Mouse (Mus musculus): Measurements from ENCODE around the gene B430306N03Rik. TPM values are rescaled to one million over a fixed set of nuclear protein-coding genes. Genes with fewer than 3 reads are reported as not detected.
"Not testable (repeated sequence)": the region's sequence is repeated elsewhere in the genome, so short reads cannot be mapped to it uniquely, and the experiment has no call there.

Gene B430306N03Rik
- polyA plus RNA-seq, 1 experiment from 2014 or later, result 0.49 TPM

DNA sequence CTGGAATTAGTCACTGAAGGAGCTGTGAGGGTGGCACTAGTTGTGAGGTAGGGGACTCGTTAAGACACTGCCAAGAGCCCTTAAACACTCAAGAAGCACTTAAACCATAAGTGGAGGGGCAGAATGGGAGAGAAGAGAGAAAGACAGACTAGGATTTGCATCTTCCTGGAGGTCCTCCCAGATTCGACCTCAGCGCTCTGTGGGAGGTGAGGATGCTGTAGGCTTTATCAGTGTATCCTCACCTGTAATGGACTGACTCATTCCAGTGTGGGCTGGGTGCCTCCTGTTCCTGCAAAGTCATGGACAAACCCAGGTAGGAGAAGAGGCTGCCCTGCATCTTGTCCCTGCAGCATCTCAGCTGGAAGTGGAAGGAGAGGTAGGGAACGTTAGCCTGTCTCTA lies 30.9 kb downstream of the B430306N03Rik start:
- H3K27ac ChIP-seq (ENCODE audit: low read depth, low read length), result no peak overlapping the region
- H3K4me3 ChIP-seq (ENCODE audit: low read length), result no peak overlapping the region
- no peak for ATAC-seq (ENCODE audit: low FRiP score, low TSS enrichment)
- H3K9ac ChIP-seq (ENCODE audit: low read depth, low read length), result no peak overlapping the region
- WGBS, result 57% methylated on average over 4 of the region's 4 CpGs
- no peaks in the 10 kb centered on the region for H3K4me1 ChIP-seq (ENCODE audit: control insufficient read depth, insufficient read depth, low read length)
- H3K27me3 ChIP-seq (ENCODE audit: control insufficient read depth, insufficient read depth, low read length), result no peaks in the 10 kb centered on the region
- no peaks in the 10 kb centered on the region for H3K36me3 ChIP-seq (ENCODE audit: control insufficient read depth, insufficient read depth, low read length)
- no peak overlapping the region for H3K4me2 ChIP-seq (replicated peaks; ENCODE audit: low read depth, low read length)
- H3K9me3 ChIP-seq (ENCODE audit: control insufficient read depth, low read length), result no peaks in the 10 kb centered on the region

DNA sequence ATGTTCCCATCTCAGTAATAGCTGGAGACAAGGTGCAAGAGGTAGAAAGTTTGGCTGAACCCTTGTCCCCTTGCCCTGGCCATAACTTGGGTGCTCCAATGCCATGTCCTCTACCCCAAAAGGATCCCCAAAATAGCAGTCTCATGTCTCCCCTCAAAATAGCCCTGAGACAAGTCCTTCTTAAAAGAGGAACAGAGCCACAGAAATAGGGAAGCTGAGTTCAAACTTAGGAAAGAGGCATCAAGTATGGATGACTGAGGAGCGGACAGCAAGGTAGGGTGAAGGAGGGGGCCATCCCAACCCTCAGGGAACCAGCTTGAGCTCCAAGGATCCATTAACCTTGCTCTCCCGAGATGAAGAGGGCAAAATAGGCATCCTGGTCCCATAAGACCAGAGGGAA lies 31.3 kb downstream of the B430306N03Rik start:
- Histone ChIP-seq H3K9ac (ENCODE audit: low read depth, low read length) (no peak overlapping the region), H3K27ac (ENCODE audit: low read depth, low read length) (no peak overlapping the region), H3K4me2 (replicated peaks; ENCODE audit: low read depth, low read length) (no peak overlapping the region), H3K36me3 (ENCODE audit: control insufficient read depth, insufficient read depth, low read length) (no peaks in the 10 kb centered on the region), H3K27me3 (ENCODE audit: control insufficient read depth, insufficient read depth, low read length) (no peaks in the 10 kb centered on the region), H3K4me1 (ENCODE audit: control insufficient read depth, insufficient read depth, low read length) (no peaks in the 10 kb centered on the region), H3K4me3 (ENCODE audit: low read length) (no peak overlapping the region), H3K9me3 (ENCODE audit: control insufficient read depth, low read length) (no peaks in the 10 kb centered on the region)
- 90% methylated on average over 2 of the region's 2 CpGs for WGBS
- no peak for ATAC-seq (ENCODE audit: low FRiP score, low TSS enrichment)

DNA sequence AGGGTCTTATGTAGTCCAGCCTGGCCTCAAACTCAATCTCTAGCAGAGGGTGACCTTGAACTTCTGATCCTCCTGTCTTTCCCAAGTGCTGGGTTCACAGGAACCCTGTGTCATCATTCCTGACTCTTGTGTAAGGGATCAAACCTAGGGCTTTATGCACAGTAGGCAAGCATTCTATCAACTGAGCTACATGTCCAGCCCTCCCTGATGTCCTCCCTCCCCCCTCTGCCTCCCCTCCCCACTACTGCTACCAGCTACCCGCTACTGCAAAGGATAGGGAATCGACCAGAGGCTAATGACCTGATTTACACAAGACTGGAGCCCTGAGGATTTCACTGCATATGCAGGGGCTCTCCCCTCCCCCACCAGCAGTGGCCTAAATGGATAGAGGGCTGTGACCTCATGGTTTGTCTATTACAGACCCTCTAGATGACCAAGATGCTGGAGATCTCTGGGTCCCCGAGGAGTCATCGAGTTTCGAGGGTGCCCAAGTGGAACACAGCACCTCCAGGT lies 34.8 kb downstream of the B430306N03Rik start:
- H3K9me3 ChIP-seq (ENCODE audit: control insufficient read depth, low read length), result no peaks in the 10 kb centered on the region
- H3K36me3 ChIP-seq (ENCODE audit: control insufficient read depth, insufficient read depth, low read length), result no peaks in the 10 kb centered on the region
- no peak overlapping the region for H3K4me2 ChIP-seq (replicated peaks; ENCODE audit: low read depth, low read length)
- H3K4me1 ChIP-seq (ENCODE audit: control insufficient read depth, insufficient read depth, low read length), result no peaks in the 10 kb centered on the region
- H3K4me3 ChIP-seq (ENCODE audit: low read length), result no peak overlapping the region
- H3K27ac ChIP-seq (ENCODE audit: low read depth, low read length), result no peak overlapping the region
- 75% methylated on average over 5 of the region's 5 CpGs for WGBS
- no peak; the same call in 1 of the 2 replicates for ATAC-seq (ENCODE audit: low FRiP score, low TSS enrichment)
- H3K9ac ChIP-seq (ENCODE audit: low read depth, low read length), result no peak overlapping the region
- no peaks in the 10 kb centered on the region for H3K27me3 ChIP-seq (ENCODE audit: control insufficient read depth, insufficient read depth, low read length)

DNA sequence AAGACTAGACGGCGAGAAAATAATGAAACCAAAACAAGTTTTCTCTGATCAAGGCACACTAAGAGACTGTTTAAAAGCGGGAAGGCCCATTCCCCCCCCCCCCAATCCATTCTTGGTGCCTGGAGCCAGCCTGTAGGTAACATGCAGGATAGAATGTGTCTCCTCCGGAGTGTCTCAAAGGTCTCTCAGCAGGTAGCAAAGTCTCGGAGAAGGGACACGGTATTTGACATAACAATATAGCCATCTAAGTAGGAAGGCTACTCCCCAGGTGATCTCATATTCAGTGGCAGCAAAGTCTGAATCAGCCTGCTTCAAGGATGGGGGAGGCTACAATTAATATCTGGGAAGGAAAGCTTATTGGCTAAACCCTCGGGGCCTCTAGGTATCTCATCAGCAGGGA lies 37.0 kb downstream of the B430306N03Rik start:
- 79% methylated on average over 7 of the region's 7 CpGs for WGBS
- not testable (repeated sequence) for H3K27ac ChIP-seq (ENCODE audit: low read depth, low read length); H3K9me3 ChIP-seq (ENCODE audit: control insufficient read depth, low read length); H3K9ac ChIP-seq (ENCODE audit: low read depth, low read length); ATAC-seq (ENCODE audit: low FRiP score, low TSS enrichment); H3K4me1 ChIP-seq (ENCODE audit: control insufficient read depth, insufficient read depth, low read length); H3K4me2 ChIP-seq (replicated peaks; ENCODE audit: low read depth, low read length); H3K27me3 ChIP-seq (ENCODE audit: control insufficient read depth, insufficient read depth, low read length); H3K36me3 ChIP-seq (ENCODE audit: control insufficient read depth, insufficient read depth, low read length); H3K4me3 ChIP-seq (ENCODE audit: low read length)

DNA sequence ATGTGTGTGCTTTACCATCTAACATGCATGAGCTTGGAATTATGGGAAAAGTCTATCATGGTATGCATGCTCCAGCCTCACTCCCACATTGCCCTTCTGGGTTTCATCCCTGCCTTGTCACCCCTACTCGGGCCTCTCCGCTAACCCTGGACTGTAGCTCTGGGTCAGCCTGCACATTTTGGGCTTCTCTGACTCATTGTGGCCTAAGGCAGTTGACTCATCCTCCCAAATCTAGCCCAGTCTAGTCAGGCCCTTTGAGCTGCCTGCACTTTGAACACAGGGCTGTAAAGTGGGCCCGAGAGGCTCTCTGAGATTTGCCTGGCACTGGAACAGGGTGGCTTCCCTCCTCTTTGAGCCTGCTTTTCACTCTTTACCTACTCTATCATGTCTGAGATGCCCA lies 39.9 kb downstream of the B430306N03Rik start:
- Histone ChIP-seq H3K9ac (ENCODE audit: low read depth, low read length) (no peak overlapping the region), H3K9me3 (ENCODE audit: control insufficient read depth, low read length) (no peaks in the 10 kb centered on the region), H3K27me3 (ENCODE audit: control insufficient read depth, insufficient read depth, low read length) (no peaks in the 10 kb centered on the region), H3K27ac (ENCODE audit: low read depth, low read length) (no peak overlapping the region), H3K36me3 (ENCODE audit: control insufficient read depth, insufficient read depth, low read length) (no peaks in the 10 kb centered on the region), H3K4me1 (ENCODE audit: control insufficient read depth, insufficient read depth, low read length) (no peaks in the 10 kb centered on the region), H3K4me2 (replicated peaks; ENCODE audit: low read depth, low read length) (no peak overlapping the region), H3K4me3 (ENCODE audit: low read length) (no peak overlapping the region)
- 76% methylated on average over 3 of the region's 3 CpGs for WGBS
- ATAC-seq (ENCODE audit: low FRiP score, low TSS enrichment), result no peak

DNA sequence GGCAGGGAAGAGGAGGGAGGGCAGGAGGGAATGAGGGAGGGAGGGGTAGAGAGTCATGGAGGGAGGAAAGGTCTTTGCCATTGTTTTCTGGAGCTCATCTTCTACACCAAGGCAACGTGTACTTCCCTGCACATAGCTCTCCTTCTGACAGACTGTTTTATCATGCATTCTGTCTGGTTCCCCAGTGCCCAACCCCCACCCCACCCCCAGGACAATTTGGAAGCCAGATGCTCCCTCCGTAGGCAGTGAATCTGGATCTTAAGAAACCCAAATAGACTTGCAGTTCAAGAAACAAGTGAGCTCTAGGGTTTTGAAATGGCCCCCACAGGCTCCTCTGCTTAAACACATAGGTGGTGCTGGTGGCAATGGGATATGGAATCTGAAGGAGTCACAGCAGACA lies 42.0 kb downstream of the B430306N03Rik start:
- no peaks in the 10 kb centered on the region for H3K4me1 ChIP-seq (ENCODE audit: control insufficient read depth, insufficient read depth, low read length)
- 54% methylated on average over 2 of the region's 2 CpGs for WGBS
- no peaks in the 10 kb centered on the region for H3K27me3 ChIP-seq (ENCODE audit: control insufficient read depth, insufficient read depth, low read length)
- H3K9ac ChIP-seq (ENCODE audit: low read depth, low read length), result no peak overlapping the region
- H3K36me3 ChIP-seq (ENCODE audit: control insufficient read depth, insufficient read depth, low read length), result no peaks in the 10 kb centered on the region
- no peak overlapping the region for H3K4me3 ChIP-seq (ENCODE audit: low read length)
- H3K27ac ChIP-seq (ENCODE audit: low read depth, low read length), result no peak overlapping the region
- H3K4me2 ChIP-seq (replicated peaks; ENCODE audit: low read depth, low read length), result no peak overlapping the region
- no peaks in the 10 kb centered on the region for H3K9me3 ChIP-seq (ENCODE audit: control insufficient read depth, low read length)
- no peak for ATAC-seq (ENCODE audit: low FRiP score, low TSS enrichment)

DNA sequence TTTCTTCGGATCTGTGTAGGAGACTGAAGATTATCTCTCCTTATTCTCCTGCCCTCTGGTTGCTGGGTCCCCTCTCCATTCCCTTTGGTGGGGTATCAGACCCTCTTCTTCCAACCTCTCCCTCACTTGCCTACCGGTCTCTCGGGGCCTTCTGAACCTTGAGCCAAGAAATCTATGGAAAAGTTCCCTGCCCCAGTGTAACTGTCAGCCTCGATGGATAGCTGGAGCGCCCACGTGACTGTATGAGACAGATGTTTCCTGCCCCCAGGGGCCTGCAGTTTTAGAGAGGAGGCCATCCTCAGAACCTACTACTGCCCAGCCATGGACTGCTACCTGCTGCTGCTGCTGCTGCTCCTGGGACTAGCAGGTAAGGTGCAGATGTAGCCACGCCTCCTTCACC lies 43.7 kb downstream of the B430306N03Rik start, which contains the start of gene Treml1:
Treml1 (plus strand) TSS at position 301 of the 400 bp plus-strand sequence.
- ATAC-seq (ENCODE audit: low FRiP score, low TSS enrichment), result no peak
- WGBS, result 72% methylated on average over 7 of the region's 7 CpGs
- H3K4me3 ChIP-seq (ENCODE audit: low read length), result no peak within 1 kb of the TSS

DNA sequence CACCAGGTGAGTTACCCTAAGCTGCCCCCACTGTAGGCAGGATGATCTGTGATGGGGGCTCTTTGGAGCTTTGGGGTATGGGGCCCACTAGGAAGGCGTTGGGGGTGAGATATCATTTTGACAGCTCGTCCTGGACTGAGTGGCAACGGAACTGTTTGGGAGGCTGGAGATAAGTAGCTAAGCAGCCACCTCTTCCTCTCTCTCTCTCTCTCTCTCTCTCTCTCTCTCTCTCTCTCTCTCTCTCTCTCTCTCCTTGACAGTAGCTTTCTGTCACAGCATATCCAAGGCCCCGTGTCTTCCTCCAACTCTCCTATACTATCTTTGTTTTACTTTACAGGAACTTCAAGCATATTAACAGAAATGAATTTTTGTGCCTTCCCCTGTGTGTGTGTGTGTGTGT lies 44.5 kb downstream of the B430306N03Rik start:
- no peak overlapping the region for H3K4me2 ChIP-seq (replicated peaks; ENCODE audit: low read depth, low read length)
- H3K4me3 ChIP-seq (ENCODE audit: low read length), result no peak overlapping the region
- WGBS, result 86% methylated on average over 4 of the region's 4 CpGs

More for the DNA sequence above, 43.7 kb downstream of the B430306N03Rik start, which contains the start of gene Treml1:
- no peaks in the 10 kb centered on the region for H3K9me3 ChIP-seq (ENCODE audit: control insufficient read depth, low read length)
- no peak within 1 kb of the TSS for H3K9ac ChIP-seq (ENCODE audit: low read depth, low read length)
- no peaks in the 10 kb centered on the region for H3K4me1 ChIP-seq (ENCODE audit: control insufficient read depth, insufficient read depth, low read length)
- H3K27me3 ChIP-seq (ENCODE audit: control insufficient read depth, insufficient read depth, low read length), result no peaks in the 10 kb centered on the region
- H3K36me3 ChIP-seq (ENCODE audit: control insufficient read depth, insufficient read depth, low read length), result no peaks in the 10 kb centered on the region
- H3K27ac ChIP-seq (ENCODE audit: low read depth, low read length), result no peak within 1 kb of the TSS
- no peak within 1 kb of the TSS for H3K4me2 ChIP-seq (replicated peaks; ENCODE audit: low read depth, low read length)

DNA sequence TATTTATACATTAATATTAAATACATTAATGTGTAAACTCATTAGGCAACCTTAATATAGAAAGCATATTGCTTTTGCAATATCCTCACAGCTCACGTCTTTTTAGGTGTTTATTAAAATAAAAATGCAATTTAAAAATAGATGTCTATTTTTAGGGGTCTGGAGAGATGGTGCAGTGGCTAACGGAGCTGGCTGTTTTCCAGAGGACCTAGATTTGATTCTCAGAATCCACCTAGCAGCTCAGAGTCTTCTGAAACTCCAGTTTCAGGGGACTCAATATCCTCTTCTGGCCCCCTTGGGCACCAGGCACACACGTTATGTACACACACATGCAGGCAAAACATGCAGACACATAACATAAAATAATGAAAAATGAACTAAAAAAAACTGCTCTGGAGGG lies 46.4 kb downstream of the B430306N03Rik start:
- H3K4me3 ChIP-seq (ENCODE audit: low read length), result no peak overlapping the region
- WGBS, result 80% methylated on average over 3 of the region's 3 CpGs
- no peak for ATAC-seq (ENCODE audit: low FRiP score, low TSS enrichment)
- H3K9ac ChIP-seq (ENCODE audit: low read depth, low read length), result no peak overlapping the region
- H3K4me1 ChIP-seq (ENCODE audit: control insufficient read depth, insufficient read depth, low read length), result no peaks in the 10 kb centered on the region
- no peak overlapping the region for H3K4me2 ChIP-seq (replicated peaks; ENCODE audit: low read depth, low read length)
- no peak overlapping the region for H3K27ac ChIP-seq (ENCODE audit: low read depth, low read length)
- no peaks in the 10 kb centered on the region for H3K27me3 ChIP-seq (ENCODE audit: control insufficient read depth, insufficient read depth, low read length)
- no peaks in the 10 kb centered on the region for H3K36me3 ChIP-seq (ENCODE audit: control insufficient read depth, insufficient read depth, low read length)
- H3K9me3 ChIP-seq (ENCODE audit: control insufficient read depth, low read length), result no peaks in the 10 kb centered on the region

More for the DNA sequence above, 44.5 kb downstream of the B430306N03Rik start:
- Histone ChIP-seq H3K27me3 (ENCODE audit: control insufficient read depth, insufficient read depth, low read length) (no peaks in the 10 kb centered on the region), H3K27ac (ENCODE audit: low read depth, low read length) (no peak overlapping the region), H3K36me3 (ENCODE audit: control insufficient read depth, insufficient read depth, low read length) (no peaks in the 10 kb centered on the region), H3K9me3 (ENCODE audit: control insufficient read depth, low read length) (no peaks in the 10 kb centered on the region), H3K4me1 (ENCODE audit: control insufficient read depth, insufficient read depth, low read length) (no peaks in the 10 kb centered on the region), H3K9ac (ENCODE audit: low read depth, low read length) (no peak overlapping the region)
- no peak for ATAC-seq (ENCODE audit: low FRiP score, low TSS enrichment)
